Mouse (Mus musculus): ENCODE results near the gene Mybph. TPM values are rescaled to one million over a fixed set of nuclear protein-coding genes. Genes with fewer than 3 reads are reported as not detected.

Mybph gene
- polyA plus RNA-seq, 1 experiment from 2014 or later: not detected

DNA sequence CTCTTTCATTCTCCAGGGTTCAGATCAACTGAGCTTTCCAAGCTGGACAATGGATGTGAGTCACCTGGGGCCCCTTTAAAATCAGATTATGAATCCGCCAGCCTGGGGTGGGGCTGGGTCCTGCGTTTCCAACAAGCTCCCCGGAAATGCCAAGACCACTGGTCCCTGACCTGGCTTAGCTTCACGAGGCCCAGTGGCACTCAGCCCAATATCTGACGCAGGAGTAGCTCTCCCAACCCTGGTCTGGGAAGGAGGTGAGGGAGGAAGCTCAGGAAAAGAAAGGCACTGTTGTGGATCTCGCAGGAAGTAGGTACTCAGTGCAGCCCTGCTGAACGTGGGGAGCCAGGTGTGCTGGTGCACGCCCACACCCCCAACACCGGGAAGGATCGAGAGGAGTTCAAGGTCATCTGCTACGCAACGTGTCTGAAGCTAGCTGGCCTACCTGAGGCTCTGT, 23.8 kb downstream of the Mybph start:
- no peaks in the 10 kb centered on the region for H3K27me3 ChIP-seq (replicated peaks; ENCODE audit: control insufficient read depth, insufficient read depth, low read length)
- no peaks in the 10 kb centered on the region for H3K4me1 ChIP-seq (replicated peaks; ENCODE audit: control insufficient read depth, insufficient read depth, low read length)
- H3K4me3 ChIP-seq (ENCODE audit: low read depth, low read length): no peak overlapping the region
- peak overlapping the region; percentile 17 for H3K4me2 ChIP-seq (replicated peaks; ENCODE audit: low read depth)
- no peak for TF ChIP-seq CTCF (IDR thresholded peaks at IDR 0.05; ENCODE audit: low read depth)
- no peaks in the 10 kb centered on the region for H3K36me3 ChIP-seq (ENCODE audit: control insufficient read depth, insufficient read depth)
- H3K27ac ChIP-seq (ENCODE audit: low read depth, low read length): peak overlapping the region; percentile 85
- peak; percentile 89 for ATAC-seq
- no peaks in the 10 kb centered on the region for H3K9me3 ChIP-seq (ENCODE audit: control insufficient read depth)
- 28% methylated on average over 12 of the region's 12 CpGs for WGBS
- H3K9ac ChIP-seq (ENCODE audit: low read depth, low read length): peak overlapping the region; percentile 18; the same call in 1 of the 2 replicates

DNA sequence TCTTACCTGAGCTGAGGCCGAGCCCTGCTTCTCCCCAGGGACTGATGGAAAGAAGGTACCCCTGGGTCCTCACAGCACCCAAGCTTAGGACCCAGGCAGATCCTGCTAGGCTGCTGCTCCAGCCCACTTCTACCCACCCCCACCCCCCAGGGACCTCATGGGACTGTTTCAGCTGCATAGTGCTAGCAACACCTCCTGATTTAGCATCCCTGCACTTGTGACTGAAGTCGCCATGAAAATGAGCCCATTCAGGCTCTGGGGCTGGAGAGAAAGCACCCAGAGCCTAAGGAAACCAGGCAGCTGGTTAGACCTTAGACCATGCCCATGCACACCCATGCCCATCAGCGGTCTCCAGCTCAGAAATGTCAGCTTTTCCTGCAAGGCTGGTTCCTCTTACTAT, 24.7 kb downstream of the Mybph start:
- Histone ChIP-seq H3K4me2 (replicated peaks; ENCODE audit: low read depth) (no peak overlapping the region), H3K9me3 (ENCODE audit: control insufficient read depth) (no peaks in the 10 kb centered on the region), H3K27ac (ENCODE audit: low read depth, low read length) (peak overlapping the region; percentile 85; the same call in 1 of the 2 replicates), H3K36me3 (ENCODE audit: control insufficient read depth, insufficient read depth) (no peaks in the 10 kb centered on the region), H3K9ac (ENCODE audit: low read depth, low read length) (no peak overlapping the region), H3K4me3 (ENCODE audit: low read depth, low read length) (no peak overlapping the region), H3K27me3 (replicated peaks; ENCODE audit: control insufficient read depth, insufficient read depth, low read length) (no peaks in the 10 kb centered on the region), H3K4me1 (replicated peaks; ENCODE audit: control insufficient read depth, insufficient read depth, low read length) (no peaks in the 10 kb centered on the region)
- no peak for ATAC-seq
- TF ChIP-seq CTCF (IDR thresholded peaks at IDR 0.05; ENCODE audit: low read depth): no peak
- 87% methylated on average over 3 of the region's 3 CpGs for WGBS

DNA sequence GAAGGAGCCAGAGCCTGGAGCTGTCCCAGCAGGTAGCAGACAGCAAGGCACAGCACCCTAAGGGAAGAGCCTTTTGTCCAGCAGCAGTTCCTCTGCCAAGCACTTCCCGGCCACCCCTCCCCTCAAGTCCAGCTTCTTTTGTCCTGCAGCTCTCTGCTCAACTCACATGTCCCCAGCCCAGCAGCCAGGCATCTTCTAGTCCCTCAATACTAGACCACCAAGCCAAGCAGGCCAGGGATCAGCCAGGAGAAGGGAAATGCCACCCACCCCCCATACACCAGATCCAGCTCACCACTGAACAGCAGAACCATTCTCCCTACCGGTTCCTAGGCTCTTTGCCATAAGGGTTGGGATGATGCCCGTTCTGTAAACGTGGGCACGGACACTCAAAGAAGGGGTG, 26.4 kb downstream of the Mybph start:
- no peaks in the 10 kb centered on the region for H3K27me3 ChIP-seq (replicated peaks; ENCODE audit: control insufficient read depth, insufficient read depth, low read length)
- H3K9me3 ChIP-seq (ENCODE audit: control insufficient read depth): no peaks in the 10 kb centered on the region
- no peak overlapping the region for H3K9ac ChIP-seq (ENCODE audit: low read depth, low read length)
- H3K27ac ChIP-seq (ENCODE audit: low read depth, low read length): no peak overlapping the region
- WGBS: 89% methylated on average over 5 of the region's 5 CpGs
- no peak for TF ChIP-seq CTCF (IDR thresholded peaks at IDR 0.05; ENCODE audit: low read depth)
- H3K4me3 ChIP-seq (ENCODE audit: low read depth, low read length): no peak overlapping the region
- no peaks in the 10 kb centered on the region for H3K4me1 ChIP-seq (replicated peaks; ENCODE audit: control insufficient read depth, insufficient read depth, low read length)
- ATAC-seq: no peak
- H3K4me2 ChIP-seq (replicated peaks; ENCODE audit: low read depth): no peak overlapping the region
- H3K36me3 ChIP-seq (ENCODE audit: control insufficient read depth, insufficient read depth): no peaks in the 10 kb centered on the region

DNA sequence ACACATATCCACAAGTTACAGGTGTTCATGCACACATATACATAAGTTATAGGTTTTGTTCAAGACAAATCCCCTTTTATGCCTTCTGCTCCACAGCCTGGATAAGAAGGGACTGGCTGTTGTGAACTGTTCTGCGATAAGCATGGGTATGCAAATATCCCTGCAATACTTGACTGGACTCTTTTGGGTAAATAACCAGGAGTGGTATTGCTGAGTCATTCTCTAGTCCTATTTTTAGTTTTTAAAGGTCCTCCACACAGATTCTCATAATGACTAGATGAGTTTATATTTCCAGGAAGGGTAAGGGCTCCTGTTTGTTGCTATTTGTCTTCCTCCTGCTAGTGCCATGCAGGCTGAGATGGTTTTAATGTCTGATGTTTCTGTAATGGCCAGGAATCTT, 27.9 kb downstream of the Mybph start:
- ATAC-seq: no peak
- no peaks in the 10 kb centered on the region for H3K4me1 ChIP-seq (replicated peaks; ENCODE audit: control insufficient read depth, insufficient read depth, low read length)
- no peak overlapping the region for H3K4me2 ChIP-seq (replicated peaks; ENCODE audit: low read depth)
- no peaks in the 10 kb centered on the region for H3K36me3 ChIP-seq (ENCODE audit: control insufficient read depth, insufficient read depth)
- WGBS: 47% methylated on average over 1 of the region's 1 CpGs
- no peak for TF ChIP-seq CTCF (IDR thresholded peaks at IDR 0.05; ENCODE audit: low read depth)
- no peak overlapping the region for H3K27ac ChIP-seq (ENCODE audit: low read depth, low read length)
- H3K4me3 ChIP-seq (ENCODE audit: low read depth, low read length): no peak overlapping the region
- H3K9me3 ChIP-seq (ENCODE audit: control insufficient read depth): no peaks in the 10 kb centered on the region
- no peak overlapping the region for H3K9ac ChIP-seq (ENCODE audit: low read depth, low read length)
- H3K27me3 ChIP-seq (replicated peaks; ENCODE audit: control insufficient read depth, insufficient read depth, low read length): no peaks in the 10 kb centered on the region

DNA sequence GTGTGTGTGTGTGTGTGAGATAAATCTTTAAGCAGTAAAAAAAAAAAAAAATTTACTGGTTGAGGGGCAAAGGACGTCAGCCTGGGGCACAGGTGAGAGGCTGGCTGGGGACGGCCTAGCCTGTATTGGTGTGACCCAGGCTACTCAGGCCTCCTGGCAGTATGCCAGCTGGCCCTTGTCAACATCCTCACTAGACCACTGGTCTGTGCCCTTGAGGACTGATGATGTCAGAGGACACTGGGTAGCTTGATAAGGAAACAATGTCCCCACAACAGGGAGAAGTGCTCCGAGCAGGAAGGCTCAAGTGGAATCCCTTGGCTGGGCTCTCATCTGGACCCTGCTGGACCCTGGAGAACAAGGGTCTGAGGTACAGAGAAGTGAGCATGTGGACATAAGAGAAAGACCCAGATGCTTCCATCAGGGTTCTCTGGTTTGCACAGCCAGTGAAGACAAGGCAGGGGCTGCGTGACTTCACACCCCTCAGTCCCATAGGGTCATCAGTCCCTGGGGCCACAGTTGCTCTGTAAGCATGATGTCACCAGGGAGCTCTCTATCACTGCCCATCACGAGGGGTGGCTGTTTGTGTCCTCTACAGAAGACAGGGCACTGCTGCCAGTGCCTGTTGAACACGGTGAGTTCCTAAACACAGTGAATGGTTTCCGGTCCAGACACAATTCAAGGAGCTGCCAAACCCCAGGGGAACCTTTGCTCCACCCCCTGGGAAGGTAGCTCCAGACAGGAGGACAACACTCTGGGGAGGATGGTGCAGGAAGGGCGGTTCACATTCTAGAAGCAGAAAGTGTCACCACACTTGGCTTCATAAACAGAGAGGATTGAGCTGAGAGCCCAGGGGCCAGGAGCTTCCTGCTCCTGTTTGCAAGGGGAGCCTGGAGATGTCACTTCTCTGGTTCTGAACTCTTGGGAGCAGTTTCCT, 29.1 kb downstream of the Mybph start:
- H3K9me3 ChIP-seq (ENCODE audit: control insufficient read depth): no peaks in the 10 kb centered on the region
- TF ChIP-seq CTCF (IDR thresholded peaks at IDR 0.05; ENCODE audit: low read depth): no peak
- no peak overlapping the region for H3K4me3 ChIP-seq (ENCODE audit: low read depth, low read length)
- H3K9ac ChIP-seq (ENCODE audit: low read depth, low read length): no peak overlapping the region
- 44% methylated on average over 8 of the region's 8 CpGs for WGBS
- no peak overlapping the region for H3K4me2 ChIP-seq (replicated peaks; ENCODE audit: low read depth)
- no peak overlapping the region for H3K27ac ChIP-seq (ENCODE audit: low read depth, low read length)
- H3K4me1 ChIP-seq (replicated peaks; ENCODE audit: control insufficient read depth, insufficient read depth, low read length): no peaks in the 10 kb centered on the region
- peak; percentile 22 for ATAC-seq
- no peaks in the 10 kb centered on the region for H3K27me3 ChIP-seq (replicated peaks; ENCODE audit: control insufficient read depth, insufficient read depth, low read length)
- H3K36me3 ChIP-seq (ENCODE audit: control insufficient read depth, insufficient read depth): no peaks in the 10 kb centered on the region

DNA sequence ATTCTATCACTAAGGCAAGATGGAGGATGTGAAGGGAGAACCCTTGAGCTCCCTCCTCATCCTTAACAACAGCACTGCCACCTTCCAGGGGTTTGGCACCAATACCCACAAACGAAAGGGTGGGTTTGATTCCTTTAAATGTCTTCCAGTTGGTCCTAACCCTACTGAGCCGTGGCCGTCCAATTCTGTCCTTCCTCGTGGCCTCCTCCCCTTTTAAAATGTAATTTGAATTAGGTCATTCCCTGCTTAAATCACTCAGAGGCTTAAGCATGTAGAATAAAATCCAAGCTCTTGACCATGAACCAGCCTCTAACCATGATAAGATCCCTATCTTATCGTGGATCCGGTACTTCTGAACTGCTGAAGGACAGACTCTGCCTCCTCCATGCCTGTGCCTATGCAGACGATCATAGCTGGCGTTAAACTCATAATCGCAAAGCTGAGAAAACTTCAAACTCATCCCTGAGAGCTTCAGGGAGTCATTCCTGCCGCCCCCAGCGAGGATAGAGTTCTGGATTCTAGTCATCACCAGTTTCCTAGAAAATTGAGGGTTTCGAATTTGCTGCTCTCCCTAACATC, 31.5 kb downstream of the Mybph start:
- no peak overlapping the region for H3K9ac ChIP-seq (ENCODE audit: low read depth, low read length)
- H3K36me3 ChIP-seq (ENCODE audit: control insufficient read depth, insufficient read depth): no peaks in the 10 kb centered on the region
- no peak overlapping the region for H3K4me3 ChIP-seq (ENCODE audit: low read depth, low read length)
- no peaks in the 10 kb centered on the region for H3K9me3 ChIP-seq (ENCODE audit: control insufficient read depth)
- no peaks in the 10 kb centered on the region for H3K27me3 ChIP-seq (replicated peaks; ENCODE audit: control insufficient read depth, insufficient read depth, low read length)
- H3K4me2 ChIP-seq (replicated peaks; ENCODE audit: low read depth): no peak overlapping the region
- no peak overlapping the region for H3K27ac ChIP-seq (ENCODE audit: low read depth, low read length)
- ATAC-seq: no peak
- H3K4me1 ChIP-seq (replicated peaks; ENCODE audit: control insufficient read depth, insufficient read depth, low read length): no peaks in the 10 kb centered on the region
- TF ChIP-seq CTCF (IDR thresholded peaks at IDR 0.05; ENCODE audit: low read depth): no peak
- 76% methylated on average over 12 of the region's 12 CpGs for WGBS

All from intestine, postnatal 0 days (tissue).